Mouse (Mus musculus): Measurements from ENCODE around the gene Btbd17. TPM values are rescaled to one million over a fixed set of nuclear protein-coding genes. Genes with fewer than 3 reads are reported as not detected.

Gene Btbd17
- 1 to 10 TPM; 2.2 to 2.5 TPM for total RNA-seq (2021)
- long read RNA-seq, experiment 1, transcript Btbd17-201 (3 exons, 1,717 nt): major isoform, 9 of 14 reads
- long read RNA-seq, experiment 1, partial matches to known transcripts: 1 of 14 reads
- long read RNA-seq, experiment 1, other reads (novel, unspliced or antisense): 0 of 14 reads
- long read RNA-seq, experiment 2, transcript Btbd17-201 (3 exons, 1,717 nt): major isoform, 6 of 7 reads
- long read RNA-seq, experiment 2, partial matches to known transcripts: 0 of 7 reads
- long read RNA-seq, experiment 2, other reads (novel, unspliced or antisense): 1 of 7 reads

- DNase-seq: no peak
Measured at GRCm38 (mm10) chr11:114795848-114796322, at the start of gene Btbd17. Btbd17 (minus strand) TSS chr11:114795945.

- DNase-seq: no peak
Measured at GRCm38 (mm10) chr11:114844464-114845220, 48.9 kb upstream of the Btbd17 start.

GRCm38 (mm10) chr11:114843818-114844463 is 48.2 kb upstream of the Btbd17 start:
- DNase-seq: peak; percentile 69

GRCm38 (mm10) chr11:114833166-114833565 is 37.4 kb upstream of the Btbd17 start:
- DNase-seq: no peak

- DNase-seq: no peak
Measured at GRCm38 (mm10) chr11:114830433-114830773, 34.7 kb upstream of the Btbd17 start.

- peak; percentile 66 for DNase-seq
Measured at GRCm38 (mm10) chr11:114829499-114830432, 34.0 kb upstream of the Btbd17 start.

GRCm38 (mm10) chr11:114826686-114827085 is 30.9 kb upstream of the Btbd17 start:
- no peak for DNase-seq

- DNase-seq: no peak
Measured at GRCm38 (mm10) chr11:114823199-114823725, 27.5 kb upstream of the Btbd17 start.

GRCm38 (mm10) chr11:114822727-114823126 is 27.0 kb upstream of the Btbd17 start:
- peak; percentile 48 for DNase-seq

GRCm38 (mm10) chr11:114821325-114821724 is 25.6 kb upstream of the Btbd17 start:
- no peak for DNase-seq

- no peak for DNase-seq
Measured at GRCm38 (mm10) chr11:114820444-114820843, 24.7 kb upstream of the Btbd17 start.

GRCm38 (mm10) chr11:114819110-114819509 is 23.4 kb upstream of the Btbd17 start:
- no peak for DNase-seq

- no peak for DNase-seq
Measured at GRCm38 (mm10) chr11:114818185-114818584, 22.4 kb upstream of the Btbd17 start.

GRCm38 (mm10) chr11:114816934-114817333 is 21.2 kb upstream of the Btbd17 start:
- DNase-seq: no peak

- DNase-seq: no peak
Measured at GRCm38 (mm10) chr11:114814873-114815592, 19.3 kb upstream of the Btbd17 start.

GRCm38 (mm10) chr11:114812731-114813240 is 17.0 kb upstream of the Btbd17 start:
- DNase-seq: peak; percentile 99

GRCm38 (mm10) chr11:114810344-114810743 is 14.6 kb upstream of the Btbd17 start:
- DNase-seq: no peak

- no peak for DNase-seq
Measured at GRCm38 (mm10) chr11:114809371-114809770, 13.6 kb upstream of the Btbd17 start.

GRCm38 (mm10) chr11:114807686-114808427 is 12.1 kb upstream of the Btbd17 start:
- no peak for DNase-seq

- DNase-seq: no peak
Measured at GRCm38 (mm10) chr11:114807025-114807424, 11.3 kb upstream of the Btbd17 start.
